Mouse (Mus musculus) forebrain, embryonic 10.5 days (tissue): Measurements from ENCODE around the gene Phlda1. TPM values are rescaled to one million over a fixed set of nuclear protein-coding genes. Genes with fewer than 3 reads are reported as not detected.
A peak's percentile ranks its signal among the peaks of the same experiment; 100 is the strongest.

Source experiments
- DNase-seq: peaks from one replicate; pipeline ENCODE4 v3.0.0-alpha.2; 2017; ENCODE audit warnings: low spot score; ENCODE audit errors: extremely low spot score
- H3K27ac ChIP-seq: fragments of 300-500 bp; sonication (generic); 2 replicates; pipeline ENCODE4 v1.5.1; 2016; ENCODE audit warnings: mild to moderate bottlenecking
- H3K27me3 ChIP-seq: fragments of 300-500 bp; sonication (generic); 2 replicates; pipeline ENCODE4 v1.6.1; 2016; ENCODE audit warnings: mild to moderate bottlenecking; ENCODE audit not compliant: poor library complexity, severe bottlenecking
- H3K36me3 ChIP-seq: fragments of 300-500 bp; sonication (generic); replicated peaks from 2 replicates; pipeline ENCODE4 v1.6.1; 2016; ENCODE audit warnings: mild to moderate bottlenecking, moderate library complexity
- H3K4me1 ChIP-seq: fragments of 300-500 bp; sonication (generic); 2 replicates; pipeline ENCODE4 v1.6.1; 2016
- H3K4me3 ChIP-seq: fragments of 300-500 bp; sonication (generic); 2 replicates; pipeline ENCODE4 v1.5.1; 2016; ENCODE audit warnings: mild to moderate bottlenecking, moderate library complexity
- H3K9me3 ChIP-seq: fragments of 300-500 bp; sonication (generic); 2 replicates; pipeline ENCODE4 v1.6.1; 2016; ENCODE audit warnings: mild to moderate bottlenecking, moderate library complexity
- WGBS: fragments of 180-500 bp; shearing (Covaris S2); methylation state at CpG from one replicate; pipeline ENCODE4 v1.1.7; 2016; 5-methylcytosine and 5-hydroxymethylcytosine counted together
- polyA plus RNA-seq: library from polyadenylated mRNA; unstranded; fragments of >200 nt; fragmentation: Nextera tagmentation; extraction: Ambion mirVana; gene quantifications from 2 replicates; pipeline ENCODE4 v1.2.1, GENCODE M21; 2016

Phlda1 gene
- 12.7 and 15.0 TPM in 2 replicates for polyA plus RNA-seq

DNA sequence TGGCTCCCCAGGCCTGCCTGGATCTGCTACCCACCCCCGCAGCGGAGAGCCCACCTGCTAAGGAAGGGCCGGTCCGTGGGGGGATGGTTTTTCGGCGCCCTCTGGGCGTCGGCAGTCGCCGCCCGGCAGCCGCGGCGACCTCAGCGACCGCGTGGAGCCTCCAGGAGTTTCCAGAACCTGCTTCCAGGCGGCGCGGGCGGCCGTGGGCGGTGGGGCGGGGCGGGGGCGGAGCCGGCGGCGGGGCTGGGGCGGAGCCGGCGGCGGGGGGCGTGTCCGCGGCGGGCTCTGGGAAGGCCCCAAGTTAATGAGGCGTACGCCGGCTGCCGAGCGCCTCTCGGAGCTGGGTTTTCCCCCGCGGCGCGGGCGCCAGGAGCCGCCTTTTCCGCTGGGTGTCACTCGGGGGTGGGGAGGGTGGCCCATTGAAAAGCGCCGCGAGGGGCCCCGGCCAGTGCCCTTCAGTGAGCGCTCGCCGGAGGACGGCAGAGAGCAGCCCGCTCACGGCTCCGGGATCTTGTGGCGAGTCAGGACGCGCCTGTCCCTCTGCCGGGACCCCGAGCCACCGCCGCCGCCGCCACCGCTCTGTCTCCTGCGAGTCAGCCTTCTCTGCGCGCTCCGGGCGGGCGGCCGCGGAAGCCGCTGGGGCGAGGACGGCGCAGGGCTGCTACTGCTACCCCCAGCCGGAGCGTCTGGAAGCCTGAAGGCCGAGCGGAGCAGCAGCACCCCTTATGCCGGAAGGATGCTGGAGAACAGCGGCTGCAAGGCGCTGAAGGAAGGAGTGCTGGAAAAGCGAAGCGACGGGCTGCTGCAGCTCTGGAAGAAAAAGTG is at the start of gene Phlda1:
Gene Phlda1, plus strand, starts transcription at position 186 of the 825 bp plus-strand sequence.
- Histone ChIP-seq H3K36me3 (no peaks in the 10 kb centered on the region), H3K27ac (peak within 1 kb of the TSS; percentile 93), H3K4me3 (peak within 1 kb of the TSS; percentile 86), H3K27me3 (peaks cover 21% of the 10 kb centered on the region; the same call in 1 of the 2 replicates), H3K4me1 (peaks cover 67% of the 10 kb centered on the region), H3K9me3 (no peaks in the 10 kb centered on the region)
- WGBS, result under 1% methylated on average over 91 of the region's 94 CpGs
- peak; percentile 89 for DNase-seq

GRCm38 (mm10) chr10:111458088-111458487 is 48.0 kb upstream of the Phlda1 start:
- Histone ChIP-seq H3K27ac (no peak overlapping the region), H3K4me3 (no peak overlapping the region), H3K4me1 (peaks cover 27% of the 10 kb centered on the region), H3K36me3 (no peaks in the 10 kb centered on the region), H3K9me3 (no peaks in the 10 kb centered on the region), H3K27me3 (no peaks in the 10 kb centered on the region)
- DNase-seq, result no peak
- WGBS, result 79% methylated on average over 7 of the region's 7 CpGs

- WGBS, result 82% methylated on average over 9 of the region's 9 CpGs
- Histone ChIP-seq H3K27ac (0 out of 2 replicates have a peak overlapping the region, but pooled peaks have one; percentile 37), H3K4me3 (no peak overlapping the region), H3K27me3 (no peaks in the 10 kb centered on the region), H3K4me1 (peaks cover 27% of the 10 kb centered on the region), H3K9me3 (no peaks in the 10 kb centered on the region), H3K36me3 (no peaks in the 10 kb centered on the region)
- no peak for DNase-seq
These were observed 47.0 kb upstream of the Phlda1 start for GRCm38 (mm10) chr10:111459040-111459439.

DNA sequence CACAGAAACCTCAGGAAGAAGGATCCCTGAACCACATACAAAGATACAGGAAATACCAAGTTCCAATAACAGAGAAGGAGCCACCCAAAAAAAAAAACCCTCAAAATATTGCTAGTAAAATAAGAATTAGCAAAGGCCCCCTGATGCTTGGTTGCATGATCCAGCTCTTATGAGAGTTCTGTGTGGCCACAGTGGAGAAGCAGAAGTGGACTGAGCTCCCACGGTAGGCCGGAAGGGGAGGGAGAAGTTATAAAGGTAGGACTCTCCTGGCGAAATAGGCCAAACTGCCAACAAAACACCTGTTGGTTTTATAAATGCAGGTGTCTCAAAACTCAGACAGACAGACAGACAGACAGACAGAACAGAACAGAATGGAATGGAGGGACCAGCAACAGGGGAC is 46.2 kb upstream of the Phlda1 start:
- DNase-seq, result no peak
- no peaks in the 10 kb centered on the region for H3K27me3 ChIP-seq
- no peaks in the 10 kb centered on the region for H3K36me3 ChIP-seq
- WGBS, result 85% methylated on average over 3 of the region's 3 CpGs
- H3K9me3 ChIP-seq, result no peaks in the 10 kb centered on the region
- H3K27ac ChIP-seq, result no peak overlapping the region
- no peak overlapping the region for H3K4me3 ChIP-seq
- H3K4me1 ChIP-seq, result peaks cover 27% of the 10 kb centered on the region

- Histone ChIP-seq H3K4me3 (no peak overlapping the region), H3K27ac (no peak overlapping the region)
These were observed 45.7 kb upstream of the Phlda1 start for GRCm38 (mm10) chr10:111460381-111460780.

DNA sequence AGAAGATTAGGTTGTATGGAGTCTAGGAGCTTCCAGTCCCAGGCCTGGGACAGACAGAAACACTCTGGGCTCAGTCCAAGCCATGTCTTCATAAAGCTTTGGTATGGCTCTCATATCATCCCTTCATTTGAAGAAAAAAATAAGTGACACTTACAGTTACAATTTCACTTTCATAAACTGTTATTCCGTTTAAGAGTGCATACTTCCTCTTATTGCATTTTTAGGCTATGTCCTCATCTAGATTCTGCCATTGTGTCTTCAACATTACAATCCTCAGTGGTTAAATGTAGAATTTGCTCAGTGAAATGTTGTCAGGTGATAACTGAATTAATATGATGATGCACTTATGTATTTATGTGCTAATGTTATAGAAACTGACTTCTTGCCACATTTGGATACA is 41.3 kb upstream of the Phlda1 start:
- Histone ChIP-seq H3K9me3 (no peaks in the 10 kb centered on the region), H3K27ac (no peak overlapping the region), H3K27me3 (no peaks in the 10 kb centered on the region), H3K4me1 (peaks cover 11% of the 10 kb centered on the region), H3K4me3 (no peak overlapping the region), H3K36me3 (no peaks in the 10 kb centered on the region)
- DNase-seq, result no peak
- WGBS, result 93% methylated on average over 1 of the region's 1 CpGs

More at GRCm38 (mm10) chr10:111460381-111460780, 45.7 kb upstream of the Phlda1 start:
- H3K27me3 ChIP-seq, result no peaks in the 10 kb centered on the region
- H3K9me3 ChIP-seq, result no peaks in the 10 kb centered on the region
- DNase-seq, result peak; percentile 34
- peaks cover 27% of the 10 kb centered on the region for H3K4me1 ChIP-seq
- no peaks in the 10 kb centered on the region for H3K36me3 ChIP-seq
- WGBS, result 13% methylated on average over 4 of the region's 4 CpGs

GRCm38 (mm10) chr10:111465409-111465808 is 40.7 kb upstream of the Phlda1 start:
- Histone ChIP-seq H3K27me3 (no peaks in the 10 kb centered on the region), H3K27ac (no peak overlapping the region), H3K4me1 (peaks cover 5% of the 10 kb centered on the region), H3K4me3 (no peak overlapping the region), H3K9me3 (no peaks in the 10 kb centered on the region), H3K36me3 (no peaks in the 10 kb centered on the region)
- DNase-seq, result no peak
- 63% methylated on average over 2 of the region's 2 CpGs for WGBS

DNA sequence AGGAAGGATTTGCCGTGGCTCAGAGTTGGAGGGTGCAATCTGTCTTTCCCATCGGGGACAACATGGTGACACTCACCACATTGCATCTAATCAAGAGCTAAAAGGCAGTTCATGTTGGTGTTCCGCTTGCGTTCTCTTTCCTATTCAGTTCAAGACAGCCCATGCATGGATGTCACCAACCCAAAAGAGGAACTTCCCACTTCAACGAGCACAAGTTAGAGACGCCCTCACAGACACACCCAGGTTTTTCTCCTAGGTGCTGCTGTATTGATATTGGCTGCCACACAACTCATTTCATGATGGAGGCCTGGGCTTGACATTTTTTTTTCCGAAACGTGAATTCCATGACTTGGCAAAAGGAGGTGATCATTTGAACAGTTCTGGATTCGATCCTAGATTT is 34.9 kb upstream of the Phlda1 start:
- 94% methylated on average over 9 of the region's 9 CpGs for WGBS
- no peak overlapping the region for H3K4me3 ChIP-seq
- no peaks in the 10 kb centered on the region for H3K27me3 ChIP-seq
- DNase-seq, result no peak
- peaks cover 33% of the 10 kb centered on the region for H3K4me1 ChIP-seq
- H3K9me3 ChIP-seq, result no peaks in the 10 kb centered on the region
- H3K36me3 ChIP-seq, result peaks cover 17% of the 10 kb centered on the region
- no peak overlapping the region for H3K27ac ChIP-seq

DNA sequence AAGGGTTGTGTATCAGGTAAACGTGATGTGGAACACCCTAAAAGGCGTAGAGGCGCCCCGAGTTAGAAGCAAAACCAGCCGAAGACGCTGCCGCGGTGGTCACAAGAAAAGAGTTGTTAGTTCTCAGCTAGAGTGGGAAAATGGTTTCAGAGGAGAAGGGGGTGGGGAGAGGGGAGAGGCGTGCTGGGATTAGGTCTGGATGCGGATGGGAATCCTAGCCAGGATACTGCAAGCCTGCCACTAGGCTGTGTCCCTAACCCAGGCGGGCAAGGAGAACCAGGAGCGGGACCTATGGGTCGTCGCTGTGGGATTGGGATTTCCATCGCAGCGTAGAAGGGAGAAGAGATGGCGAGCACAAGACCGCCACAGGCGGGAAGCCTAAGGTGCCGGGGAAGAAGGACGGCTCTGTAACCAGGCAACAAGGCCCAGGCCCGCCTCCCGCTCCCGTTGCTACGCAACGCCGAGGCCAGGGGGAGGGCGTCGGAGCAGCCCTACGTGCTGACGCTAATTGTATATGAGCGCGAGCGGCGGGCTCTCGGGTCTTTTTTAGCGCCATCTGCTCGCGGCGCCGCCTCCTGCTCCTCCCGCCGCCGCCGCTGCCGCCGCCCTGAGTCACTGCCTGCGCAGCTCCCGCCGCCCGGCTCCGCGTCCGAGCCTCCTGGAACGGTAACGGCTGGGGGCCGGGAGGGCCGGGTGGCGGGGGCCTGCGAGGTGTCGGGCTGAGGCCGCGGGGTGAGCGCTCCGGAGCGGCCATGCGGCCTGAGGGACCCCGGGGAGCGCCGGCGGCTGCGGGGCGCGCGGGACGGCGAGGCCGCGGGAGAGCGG is 33.2 kb upstream of the Phlda1 start, which contains the start of gene Nap1l1:
Gene Nap1l1, plus strand, starts transcription at position 538 of the 825 bp plus-strand sequence.
- 1% methylated on average over 80 of the region's 80 CpGs for WGBS
- H3K4me1 ChIP-seq, result peaks cover 50% of the 10 kb centered on the region

DNA sequence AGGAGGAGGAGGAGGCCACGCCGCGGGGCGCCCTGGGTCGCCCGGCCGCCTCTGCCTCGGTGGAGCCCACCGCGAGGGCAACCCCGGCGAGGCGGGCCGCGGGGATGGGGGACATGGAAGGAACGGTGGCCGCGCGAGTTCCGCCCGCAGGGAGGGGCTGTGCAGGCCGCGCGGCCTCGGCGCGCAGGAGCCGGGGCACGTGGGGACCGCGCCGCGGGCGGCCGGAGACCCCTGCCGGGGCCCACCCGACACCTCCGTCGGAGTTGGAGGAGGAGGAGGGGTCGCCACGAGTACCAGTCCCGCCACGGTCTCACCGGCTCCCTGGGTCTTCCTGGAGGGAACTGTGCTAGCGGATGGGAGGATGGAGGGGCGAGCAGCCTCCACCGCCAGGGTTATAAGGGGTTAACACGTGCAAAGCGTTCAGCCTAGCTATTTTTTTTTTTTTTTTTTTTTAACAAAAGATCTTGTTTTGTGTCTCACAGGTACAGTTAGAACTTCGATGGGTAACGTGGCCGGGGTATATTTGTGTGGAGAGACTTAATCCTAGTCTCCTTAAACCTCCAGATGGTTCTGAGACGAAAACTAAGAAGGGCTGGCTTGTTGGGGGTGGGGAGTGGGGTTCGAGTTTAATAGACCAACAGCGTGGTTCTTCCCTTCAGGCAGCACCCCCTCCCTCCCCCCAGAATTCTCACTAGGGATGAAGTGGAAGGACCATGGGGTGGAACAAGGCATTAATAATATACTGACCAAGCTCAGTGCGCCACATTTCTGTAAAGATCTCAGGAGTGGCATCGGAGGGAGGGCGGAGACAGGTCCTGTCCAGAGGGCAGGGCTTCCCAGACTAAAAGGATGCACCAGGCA is 32.3 kb upstream of the Phlda1 start:
- WGBS, result under 1% methylated on average over 55 of the region's 58 CpGs
- H3K9me3 ChIP-seq, result no peaks in the 10 kb centered on the region
- H3K36me3 ChIP-seq, result peaks cover 43% of the 10 kb centered on the region
- DNase-seq, result peak; percentile 72
- peaks cover 56% of the 10 kb centered on the region for H3K4me1 ChIP-seq
- no peaks in the 10 kb centered on the region for H3K27me3 ChIP-seq
- peak overlapping the region; percentile 97 for H3K4me3 ChIP-seq
- peak overlapping the region; percentile 100 for H3K27ac ChIP-seq

More for the DNA sequence above, 33.2 kb upstream of the Phlda1 start, which contains the start of gene Nap1l1:
- peak within 1 kb of the TSS; percentile 97 for H3K4me3 ChIP-seq
- peak within 1 kb of the TSS; percentile 100 for H3K27ac ChIP-seq
- peak; percentile 97 for DNase-seq
- H3K27me3 ChIP-seq, result no peaks in the 10 kb centered on the region
- H3K9me3 ChIP-seq, result no peaks in the 10 kb centered on the region
- H3K36me3 ChIP-seq, result peaks cover 34% of the 10 kb centered on the region

- Histone ChIP-seq H3K27me3 (no peaks in the 10 kb centered on the region), H3K4me3 (peak overlapping the region; percentile 97; the same call in 1 of the 2 replicates), H3K4me1 (peaks cover 71% of the 10 kb centered on the region), H3K27ac (no peak overlapping the region), H3K36me3 (peaks cover 66% of the 10 kb centered on the region), H3K9me3 (no peaks in the 10 kb centered on the region)
- WGBS, result 71% methylated on average over 4 of the region's 4 CpGs
- no peak for DNase-seq
These were observed 29.8 kb upstream of the Phlda1 start for GRCm38 (mm10) chr10:111476301-111476700.

DNA sequence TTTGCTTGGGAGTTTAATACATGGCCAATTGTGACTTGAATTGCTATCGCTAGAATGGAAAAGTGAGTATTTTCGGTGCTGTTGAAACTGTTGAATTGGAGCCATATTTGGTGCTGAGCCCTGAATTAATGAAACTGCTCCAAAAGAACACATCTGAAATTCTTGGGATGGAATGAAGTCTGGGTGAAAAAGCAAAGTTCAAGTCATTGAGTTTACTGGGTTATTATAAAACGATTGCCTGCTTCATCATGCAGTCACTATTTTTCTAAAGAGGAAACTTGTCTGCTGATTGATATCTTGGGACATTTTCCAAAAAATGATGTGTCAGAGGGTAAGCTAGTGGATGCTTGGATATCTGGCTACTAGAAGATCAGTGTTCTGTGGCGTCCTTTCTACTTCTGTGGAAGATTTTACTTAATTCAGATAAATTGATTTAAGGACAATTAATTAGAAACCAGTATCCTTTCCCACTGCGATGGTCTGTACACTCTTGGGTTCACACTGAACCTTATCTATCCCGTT is 29.0 kb upstream of the Phlda1 start:
- no peak for DNase-seq
- Histone ChIP-seq H3K4me1 (peaks cover 66% of the 10 kb centered on the region), H3K9me3 (no peaks in the 10 kb centered on the region), H3K36me3 (peaks cover 73% of the 10 kb centered on the region), H3K27ac (no peak overlapping the region), H3K4me3 (peak overlapping the region; percentile 97; the same call in 1 of the 2 replicates), H3K27me3 (no peaks in the 10 kb centered on the region)
- 88% methylated on average over 6 of the region's 6 CpGs for WGBS
